Mouse (Mus musculus): ENCODE results near the gene Nmnat2.

The Nmnat2 gene

GRCm38 (mm10) chr1:153163831-153164230 lies 209.0 kb downstream of the Nmnat2 start:
- CTCF ChIA-PET = interaction anchor here (0.7 kb wide), 1 partner anchor 185 kb away, joined by 9 read pairs; no protein-coding TSS in a partner anchor

GRCm38 (mm10) chr1:153168293-153168692 lies 213.5 kb downstream of the Nmnat2 start:
- CTCF ChIA-PET = no interaction called here
